Mouse (Mus musculus) ES-E14 (cell line): Measurements from ENCODE around the gene Zfp872. TPM values are rescaled to one million over a fixed set of nuclear protein-coding genes. Genes with fewer than 3 reads are reported as not detected.

ENCODE experiments used
- DNase-seq: peaks from one replicate; pipeline ENCODE4 v3.0.0-alpha.2; 2013; ENCODE audit warnings: low read depth, low spot score
- H3K27ac ChIP-seq: 2 replicates; pipeline ENCODE4 v1.5.1; 2012; ENCODE audit warnings: low read depth, mild to moderate bottlenecking, low read length, moderate library complexity, mixed read lengths; ENCODE audit not compliant: poor library complexity, insufficient read depth, severe bottlenecking
- H3K36me3 ChIP-seq: 2 replicates; pipeline ENCODE4 v1.6.1; 2012; ENCODE audit warnings: mild to moderate bottlenecking, low read length, moderate library complexity, mixed read lengths; ENCODE audit not compliant: control insufficient read depth, poor library complexity, insufficient read depth, severe bottlenecking
- H3K4me1 ChIP-seq, 2 experiments: fragments of 150-350 bp in 1 of 2; sonication (generic) in 1 of 2; 2 replicates each; pipeline ENCODE4 v1.6.1; 2012; ENCODE audit warnings: low read length in 2 of 2, mild to moderate bottlenecking in 1 of 2, mixed read lengths in 1 of 2; ENCODE audit not compliant: control insufficient read depth in 2 of 2, insufficient read depth in 2 of 2, poor library complexity in 1 of 2
- H3K4me3 ChIP-seq, 2 experiments: fragments of 150-350 bp in 1 of 2; sonication (generic) in 1 of 2; 2 replicates each; pipeline ENCODE4 v1.5.1; 2012; ENCODE audit warnings: low read length in 2 of 2, low read depth in 1 of 2, mild to moderate bottlenecking in 1 of 2, mixed read lengths in 1 of 2; ENCODE audit not compliant: insufficient read depth in 1 of 2, poor library complexity in 1 of 2, severe bottlenecking in 1 of 2
- H3K9ac ChIP-seq: 2 replicates; pipeline ENCODE4 v1.6.1; 2012; ENCODE audit warnings: low read depth, mild to moderate bottlenecking, low read length, mixed read lengths; ENCODE audit not compliant: poor library complexity, insufficient read depth, severe bottlenecking
- H3K9me3 ChIP-seq: fragments of 150-350 bp; sonication (generic); 2 replicates; pipeline ENCODE4 v1.6.1; 2012; ENCODE audit warnings: low read depth, mild to moderate bottlenecking, low read length; ENCODE audit not compliant: control insufficient read depth, insufficient read depth
- CHD2 ChIP-seq: IDR thresholded peaks from 2 replicates; pipeline ENCODE4 v1.6.1; 2014; ENCODE audit warnings: mild to moderate bottlenecking, low read depth, low read length, inconsistent platforms
- HCFC1 ChIP-seq: IDR thresholded peaks from 2 replicates; pipeline ENCODE4 v1.6.1; 2012; ENCODE audit warnings: low read length, inconsistent platforms, borderline replicate concordance; ENCODE audit not compliant: insufficient read depth
- MAFK ChIP-seq: IDR thresholded peaks from 2 replicates; pipeline ENCODE4 v1.6.1; 2014; ENCODE audit warnings: mild to moderate bottlenecking, low read depth, low read length, inconsistent platforms; ENCODE audit not compliant: insufficient read depth
- ZC3H11A ChIP-seq: IDR thresholded peaks from 2 replicates; pipeline ENCODE4 v1.6.1; 2012; ENCODE audit warnings: low read depth, mild to moderate bottlenecking, inconsistent platforms, low read length, borderline replicate concordance
- ZNF384 ChIP-seq: IDR thresholded peaks from 2 replicates; pipeline ENCODE4 v1.6.1; 2012; ENCODE audit warnings: low read depth, low read length, inconsistent platforms
- in situ Hi-C, 2 experiments: fragments of 600-800 bp; cut with MboI; formaldehyde crosslinking; loops; one replicate each; pipeline ENCODE4 v1.15.1; 2025; ENCODE audit warnings: low sequenced_read_pairs in 2 of 2, inconsistent platforms in 1 of 2; ENCODE audit not compliant: unreplicated experiment in 2 of 2
- total RNA-seq: library from RNA; depleted of rRNA; stranded (reverse); fragments of 300-350 nt; gene quantifications from 2 replicates; pipeline ENCODE4 v1.2.3, GENCODE M21; 2012

Gene Zfp872
- total RNA-seq, 1 experiment: 0.22 TPM

- H3K9me3 ChIP-seq: no peaks in the 10 kb centered on the region
- H3K4me3 ChIP-seq: no peak overlapping the region
- no peak overlapping the region for H3K9ac ChIP-seq
- TF ChIP-seq CHD2 (no peak), MAFK (no peak), ZC3H11A (no peak), HCFC1 (no peak), ZNF384 (no peak)
- peak overlapping the region; percentile 54; the same call in 1 of the 2 replicates for H3K27ac ChIP-seq
- in situ Hi-C loops: no loop called here
- DNase-seq: no peak
- H3K36me3 ChIP-seq: peaks cover 6% of the 10 kb centered on the region; the same call in 1 of the 2 replicates
- H3K4me1 ChIP-seq: peaks cover 0 to 9% of the 10 kb centered on the region in 2 experiments; a peak in 1 of 4 replicates
Observed at GRCm38 (mm10) chr9:22161299-22161698, 26.6 kb upstream of the Zfp872 start.

DNA sequence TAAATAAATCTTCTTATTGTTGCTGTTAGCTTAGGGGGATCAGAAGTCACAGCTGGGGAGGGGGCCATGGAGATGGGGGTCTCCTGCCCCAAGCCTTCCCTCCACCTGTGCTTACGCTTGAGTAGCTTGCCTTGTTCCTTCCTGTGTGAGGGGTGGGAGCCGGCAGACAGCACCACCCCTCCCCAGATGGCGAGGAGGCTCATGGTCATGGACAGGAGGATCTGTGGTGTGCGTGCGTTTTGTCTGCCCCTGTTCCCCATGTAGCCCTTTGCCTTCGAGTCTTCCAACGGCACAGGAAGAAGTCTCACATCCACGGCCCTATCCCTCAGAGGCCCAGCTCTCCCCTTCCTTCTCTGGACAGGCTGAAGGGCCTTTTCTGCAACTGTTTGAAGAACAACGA lies 25.6 kb upstream of the Zfp872 start:
- peaks cover 6% of the 10 kb centered on the region; the same call in 1 of the 2 replicates for H3K36me3 ChIP-seq
- H3K4me1 ChIP-seq: peaks cover 0 to 10% of the 10 kb centered on the region in 2 experiments; a peak in 1 of 4 replicates
- in situ Hi-C loops: no loop called here
- no peak overlapping the region for H3K27ac ChIP-seq
- no peak for DNase-seq
- H3K9ac ChIP-seq: no peak overlapping the region
- no peaks in the 10 kb centered on the region for H3K9me3 ChIP-seq
- TF ChIP-seq ZNF384 (no peak), CHD2 (no peak), HCFC1 (no peak), MAFK (no peak), ZC3H11A (no peak)
- no peak overlapping the region for H3K4me3 ChIP-seq

DNA sequence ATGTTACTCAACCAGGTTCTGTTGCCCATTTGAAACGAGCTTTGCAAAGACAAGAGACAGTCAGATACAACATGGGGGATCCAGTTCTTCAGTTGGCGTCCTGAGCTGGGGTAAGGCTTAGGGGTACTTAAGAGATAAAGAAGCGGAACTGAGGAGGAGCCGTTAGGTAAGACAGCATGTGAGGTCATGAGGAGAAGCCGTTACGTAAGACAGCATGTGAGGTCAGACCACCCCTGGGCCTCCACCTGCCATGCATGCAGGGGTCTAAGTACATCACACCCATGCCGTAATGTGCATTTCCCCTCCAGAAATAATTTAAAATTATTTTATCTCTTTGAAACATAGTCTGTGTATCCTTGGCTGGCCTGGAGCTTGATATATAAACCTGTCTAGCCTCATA lies 25.0 kb upstream of the Zfp872 start:
- Histone ChIP-seq H3K36me3 (peaks cover 5% of the 10 kb centered on the region; the same call in 1 of the 2 replicates), H3K9ac (no peak overlapping the region), H3K9me3 (no peaks in the 10 kb centered on the region), H3K4me1 (peaks cover 0 to 6% of the 10 kb centered on the region in 2 experiments; a peak in 1 of 4 replicates), H3K27ac (no peak overlapping the region), H3K4me3 (no peak overlapping the region)
- in situ Hi-C loops: no loop called here
- DNase-seq: no peak
- TF ChIP-seq ZC3H11A: no peak
- no peak for TF ChIP-seq CHD2
- TF ChIP-seq ZNF384: no peak
- TF ChIP-seq MAFK: no peak
- TF ChIP-seq HCFC1: no peak

GRCm38 (mm10) chr9:22164711-22165668 lies 22.9 kb upstream of the Zfp872 start:
- Histone ChIP-seq H3K9me3 (no peaks in the 10 kb centered on the region), H3K36me3 (no peaks in the 10 kb centered on the region), H3K9ac (peak overlapping the region; percentile 45), H3K27ac (no peak overlapping the region), H3K4me1 (peaks cover 0 to 4% of the 10 kb centered on the region in 2 experiments; a peak in 1 of 4 replicates), H3K4me3 (peak overlapping the region; percentile 67 to 70)
- TF ChIP-seq ZNF384 (peak; percentile 60; the same call in 1 of the 2 replicates), ZC3H11A (no peak), MAFK (0 out of 2 replicates have a peak, but pooled peaks have one; percentile 35)
- in situ Hi-C loops: no loop called here
- no peak for DNase-seq
